Mouse (Mus musculus): ENCODE data around the gene Cnih1. TPM values are rescaled to one million over a fixed set of nuclear protein-coding genes. Genes with fewer than 3 reads are reported as not detected.

Gene Cnih1
- polyA plus RNA-seq, 1 experiment from 2014 or later = 174 TPM

Other genes with a start within 250 kb of the Cnih1 start
- gene Cdkn3, start 27.9 kb downstream of the Cnih1 start, polyA plus RNA-seq (2014; fragmentation: Nextera tagmentation; extraction: Ambion mirVana) = 50.1 and 57.5 TPM in 2 replicates
- gene Gmfb, start 33.8 kb upstream of the Cnih1 start, polyA plus RNA-seq (2014; fragmentation: Nextera tagmentation; extraction: Ambion mirVana) = 57.2 and 60.5 TPM in 2 replicates
- 29.7 and 35.3 TPM in 2 replicates for gene Cgrrf1, start 43.7 kb upstream of the Cnih1 start, polyA plus RNA-seq (2014; fragmentation: Nextera tagmentation; extraction: Ambion mirVana)
- gene Samd4, start 94.4 kb upstream of the Cnih1 start, polyA plus RNA-seq (2014; fragmentation: Nextera tagmentation; extraction: Ambion mirVana) = 11.0 and 12.0 TPM in 2 replicates

All from heart, embryonic 14.5 days (tissue).